ENCODE assay signal across 20 mouse cellular contexts in the genomic region with DNA sequence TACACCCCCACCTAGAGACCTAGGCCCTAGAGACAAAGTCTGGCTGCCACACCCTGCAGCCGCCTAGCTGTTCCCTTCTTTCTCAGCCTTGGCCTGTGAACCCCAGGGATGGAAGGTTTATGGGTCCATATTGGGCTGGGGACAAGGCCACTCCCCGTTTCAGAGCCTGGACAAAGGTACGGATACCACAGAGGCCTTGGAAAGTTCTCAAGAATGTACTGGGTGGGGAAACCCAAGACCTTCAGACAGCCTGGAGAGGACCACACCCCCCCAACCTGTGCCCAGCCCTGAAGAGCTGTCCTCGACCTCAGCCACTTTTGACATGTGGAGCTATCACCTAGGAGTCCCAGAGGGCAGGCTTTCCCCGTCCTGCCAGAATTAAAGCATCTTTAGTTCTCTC. TPM values are rescaled to one million over a fixed set of nuclear protein-coding genes. Genes with fewer than 3 reads are reported as not detected.
DNase-seq lines count a peak whose midpoint lies in the region; ATAC-seq and TF ChIP-seq lines count a peak whose summit lies in the region.
"Had no signal": no experiment of that assay in that cellular context is flagged by ENCODE, and none has a peak within 500 bp of the region (broad histone marks: within the 10 kb centered on the region; RNA-seq: fewer than 3 reads in every experiment).

No protein-coding gene starts in this region.

- H3K4me3 ChIP-seq in forebrain, embryonic 13.5 days, result no peak overlapping the region
- H3K4me3 ChIP-seq in forebrain, embryonic 12.5 days (replicated peaks), result no peak overlapping the region
- H3K4me3 ChIP-seq in lung, postnatal 0 days (ENCODE audit: low read depth, low read length), result no peak overlapping the region
- no peak overlapping the region for H3K4me3 ChIP-seq in lung, adult 2 months (replicated peaks; ENCODE audit: extremely low read depth, low read depth, low read length)
- no peak overlapping the region for H3K4me3 ChIP-seq in intestine, embryonic 15.5 days (replicated peaks)
- H3K4me3 ChIP-seq: embryonic facial prominence, embryonic 13.5 days; forebrain, embryonic 15.5 days had no signal

- TF ChIP-seq EP300 in lung, postnatal 0 days (IDR thresholded peaks at IDR 0.05), result no peak

- H3K27me3 ChIP-seq in forebrain, embryonic 13.5 days, result no peaks in the 10 kb centered on the region
- no peaks in the 10 kb centered on the region for H3K27me3 ChIP-seq in forebrain, embryonic 12.5 days
- no peaks in the 10 kb centered on the region for H3K27me3 ChIP-seq in lung, postnatal 0 days (replicated peaks; ENCODE audit: insufficient read depth, low read length)
- H3K27me3 ChIP-seq in intestine, embryonic 15.5 days (replicated peaks), result no peaks in the 10 kb centered on the region
- H3K27me3 ChIP-seq: embryonic facial prominence, embryonic 13.5 days; forebrain, embryonic 15.5 days; Patski had no signal

- 0 out of 2 replicates have a peak overlapping the region, but pooled peaks have one; percentile 0 for H3K9ac ChIP-seq in forebrain, embryonic 13.5 days
- no peak overlapping the region for H3K9ac ChIP-seq in forebrain, embryonic 12.5 days
- H3K9ac ChIP-seq in lung, postnatal 0 days (replicated peaks; ENCODE audit: low read depth), result no peak overlapping the region
- H3K9ac ChIP-seq in intestine, embryonic 15.5 days, result no peak overlapping the region
- H3K9ac ChIP-seq: embryonic facial prominence, embryonic 13.5 days; forebrain, embryonic 15.5 days; hindbrain, embryonic 14.5 days had no signal

- H3K4me2 ChIP-seq in forebrain, embryonic 13.5 days, result no peak overlapping the region
- no peak overlapping the region for H3K4me2 ChIP-seq in forebrain, embryonic 12.5 days
- no peak overlapping the region for H3K4me2 ChIP-seq in lung, postnatal 0 days (replicated peaks; ENCODE audit: low read depth, low read length)
- H3K4me2 ChIP-seq in intestine, embryonic 15.5 days (replicated peaks), result peak overlapping the region; percentile 17; the same call in 1 of the 2 replicates
- H3K4me2 ChIP-seq: embryonic facial prominence, embryonic 13.5 days; forebrain, embryonic 15.5 days; heart, embryonic 11.5 days; hindbrain, embryonic 14.5 days had no signal

- H3K36me3 ChIP-seq in forebrain, embryonic 13.5 days (ENCODE audit: poor library complexity, severe bottlenecking), result no peaks in the 10 kb centered on the region
- no peaks in the 10 kb centered on the region for H3K36me3 ChIP-seq in forebrain, embryonic 12.5 days (replicated peaks)
- H3K36me3 ChIP-seq in lung, postnatal 0 days (ENCODE audit: insufficient read depth, low read length), result no peaks in the 10 kb centered on the region
- no peaks in the 10 kb centered on the region for H3K36me3 ChIP-seq in intestine, embryonic 15.5 days
- H3K36me3 ChIP-seq: embryonic facial prominence, embryonic 13.5 days; forebrain, embryonic 15.5 days had no signal

- peaks cover 3% of the 10 kb centered on the region; the same call in 1 of the 2 replicates for H3K9me3 ChIP-seq in forebrain, embryonic 13.5 days (replicated peaks)
- H3K9me3 ChIP-seq in forebrain, embryonic 12.5 days, result no peaks in the 10 kb centered on the region
- no peaks in the 10 kb centered on the region for H3K9me3 ChIP-seq in lung, postnatal 0 days (ENCODE audit: low read length)
- H3K9me3 ChIP-seq in intestine, embryonic 15.5 days, result no peaks in the 10 kb centered on the region
- H3K9me3 ChIP-seq: embryonic facial prominence, embryonic 13.5 days; forebrain, embryonic 15.5 days had no signal

- no peak for ATAC-seq in forebrain, embryonic 13.5 days
- ATAC-seq in forebrain, embryonic 12.5 days (ENCODE audit: low FRiP score), result no peak
- no peak for ATAC-seq in lung, postnatal 0 days
- ATAC-seq in intestine, embryonic 15.5 days, result peak; percentile 13
- ATAC-seq: activated CD4-positive, CD25-positive, alpha-beta regulatory T cell, adult 4 months; forebrain, embryonic 15.5 days; Patski had no signal

- 65% methylated on average over 5 of the region's 5 CpGs for WGBS in forebrain, embryonic 13.5 days
- WGBS in forebrain, embryonic 12.5 days, result 71% methylated on average over 5 of the region's 5 CpGs
- 49% methylated on average over 5 of the region's 5 CpGs for WGBS in lung, postnatal 0 days
- 70% methylated on average over 5 of the region's 5 CpGs for WGBS in lung, adult 2 months
- 52% methylated on average over 5 of the region's 5 CpGs for WGBS in intestine, embryonic 15.5 days
- WGBS in large intestine, adult 2 months, result 37% methylated on average over 5 of the region's 5 CpGs

- TF ChIP-seq POLR2A in lung, adult 2 months (IDR thresholded peaks at IDR 0.05; ENCODE audit: borderline replicate concordance, extremely low read depth, low read depth, low read length), result no peak

- no peak for TF ChIP-seq CTCF in lung, postnatal 0 days (IDR thresholded peaks at IDR 0.05)
- TF ChIP-seq CTCF in lung, adult 2 months (IDR thresholded peaks at IDR 0.05; ENCODE audit: insufficient read depth, low read length), result no peak

- DNase-seq in lung, postnatal 0 days (ENCODE audit: low spot score), result peak; percentile 52
- DNase-seq in lung, adult 2 months, result no peak
- DNase-seq in large intestine, adult 2 months (ENCODE audit: low read depth, low spot score), result peak; percentile 86
- DNase-seq in heart, adult 11 months, result no peak
- DNase-seq: adrenal gland, adult 2 months; adrenal gland, postnatal 25 days; cerebellum, adult 8-10 months; cerebellum, postnatal 36 days; gastrocnemius, postnatal 36 days; heart, adult 18-20 months; kidney, adult 2 months had no signal

- peaks cover 11% of the 10 kb centered on the region for H3K4me1 ChIP-seq in forebrain, embryonic 13.5 days
- peaks cover 11% of the 10 kb centered on the region for H3K4me1 ChIP-seq in forebrain, embryonic 12.5 days
- peaks cover 7% of the 10 kb centered on the region for H3K4me1 ChIP-seq in lung, postnatal 0 days (ENCODE audit: insufficient read depth, low read depth, low read length)
- peaks cover 11% of the 10 kb centered on the region for H3K4me1 ChIP-seq in lung, adult 2 months (ENCODE audit: control insufficient read depth, insufficient read depth, low read length)
- peaks cover 15% of the 10 kb centered on the region for H3K4me1 ChIP-seq in intestine, embryonic 15.5 days (replicated peaks)

- no peak overlapping the region for H3K27ac ChIP-seq in forebrain, embryonic 13.5 days
- no peak overlapping the region for H3K27ac ChIP-seq in forebrain, embryonic 12.5 days
- no peak overlapping the region; the same call in 1 of the 2 replicates for H3K27ac ChIP-seq in lung, postnatal 0 days (ENCODE audit: low read length)
- H3K27ac ChIP-seq in intestine, embryonic 15.5 days, result peak overlapping the region; percentile 77
- H3K27ac ChIP-seq: embryonic facial prominence, embryonic 13.5 days; forebrain, embryonic 15.5 days; hindbrain, embryonic 14.5 days had no signal

RNA-seq across cellular contexts. Expression of a gene that starts 4.0 kb away (rescaled TPM):
- 79.0 and 84.3 TPM in 2 replicates for polyA plus RNA-seq in forebrain, embryonic 13.5 days (2015; fragmentation: Nextera tagmentation; extraction: Ambion mirVana)
- polyA plus RNA-seq in forebrain, embryonic 12.5 days (2016; fragmentation: Nextera tagmentation; extraction: Ambion mirVana), result 74.8 and 75.9 TPM in 2 replicates
- 62.5 and 63.2 TPM in 2 replicates for polyA plus RNA-seq in lung, postnatal 0 days (2015; fragmentation: Nextera tagmentation; extraction: Ambion mirVana)
- polyA plus RNA-seq in lung, adult 2 months (2012; rRNA removed), result 114 and 117 TPM in 2 replicates
- polyA plus RNA-seq in intestine, embryonic 15.5 days (2015; fragmentation: Nextera tagmentation; extraction: Ambion mirVana), result 245 and 269 TPM in 2 replicates
- 402 and 684 TPM in 2 replicates for polyA plus RNA-seq in large intestine, adult 2 months (2012; rRNA removed)

RNA-seq across cellular contexts. Expression of a gene that starts 10.3 kb away (rescaled TPM):
- polyA plus RNA-seq in forebrain, embryonic 13.5 days (2015; fragmentation: Nextera tagmentation; extraction: Ambion mirVana), result 430 and 502 TPM in 2 replicates
- 520 TPM in 2 replicates for polyA plus RNA-seq in forebrain, embryonic 12.5 days (2016; fragmentation: Nextera tagmentation; extraction: Ambion mirVana)
- polyA plus RNA-seq in lung, postnatal 0 days (2015; fragmentation: Nextera tagmentation; extraction: Ambion mirVana), result 467 and 473 TPM in 2 replicates
- 1,275 and 1,423 TPM in 2 replicates for polyA plus RNA-seq in lung, adult 2 months (2012; rRNA removed)
- 743 and 808 TPM in 2 replicates for polyA plus RNA-seq in intestine, embryonic 15.5 days (2015; fragmentation: Nextera tagmentation; extraction: Ambion mirVana)
- polyA plus RNA-seq in large intestine, adult 2 months (2012; rRNA removed), result 1,252 and 1,560 TPM in 2 replicates

RNA-seq across cellular contexts. Expression of a gene that starts 24.9 kb away (rescaled TPM):
- 0.48 and 0.57 TPM in 2 replicates for polyA plus RNA-seq in forebrain, embryonic 13.5 days (2015; fragmentation: Nextera tagmentation; extraction: Ambion mirVana)
- polyA plus RNA-seq in forebrain, embryonic 12.5 days (2016; fragmentation: Nextera tagmentation; extraction: Ambion mirVana), result 0.49 and 0.92 TPM in 2 replicates
- 4.2 and 4.6 TPM in 2 replicates for polyA plus RNA-seq in lung, postnatal 0 days (2015; fragmentation: Nextera tagmentation; extraction: Ambion mirVana)
- 8.5 and 9.5 TPM in 2 replicates for polyA plus RNA-seq in lung, adult 2 months (2012; rRNA removed)
- polyA plus RNA-seq in intestine, embryonic 15.5 days (2015; fragmentation: Nextera tagmentation; extraction: Ambion mirVana), result 0.92 and 0.97 TPM in 2 replicates
- 1.6 and 2.3 TPM in 2 replicates for polyA plus RNA-seq in large intestine, adult 2 months (2012; rRNA removed)
- polyA plus RNA-seq: Patski had no signal

RNA-seq across cellular contexts. Expression of a gene that starts 25.4 kb away (rescaled TPM):
- 15.1 and 17.7 TPM in 2 replicates for polyA plus RNA-seq in forebrain, embryonic 13.5 days (2015; fragmentation: Nextera tagmentation; extraction: Ambion mirVana)
- 14.3 and 16.5 TPM in 2 replicates for polyA plus RNA-seq in forebrain, embryonic 12.5 days (2016; fragmentation: Nextera tagmentation; extraction: Ambion mirVana)
- 29.9 and 37.0 TPM in 2 replicates for polyA plus RNA-seq in lung, postnatal 0 days (2015; fragmentation: Nextera tagmentation; extraction: Ambion mirVana)
- 164 and 218 TPM in 2 replicates for polyA plus RNA-seq in lung, adult 2 months (2012; rRNA removed)
- 14.5 and 17.8 TPM in 2 replicates for polyA plus RNA-seq in intestine, embryonic 15.5 days (2015; fragmentation: Nextera tagmentation; extraction: Ambion mirVana)
- polyA plus RNA-seq in large intestine, adult 2 months (2012; rRNA removed), result 11.3 and 13.5 TPM in 2 replicates

RNA-seq across cellular contexts. Expression of a gene that starts 49.0 kb away (rescaled TPM):
- polyA plus RNA-seq in forebrain, embryonic 13.5 days (2015; fragmentation: Nextera tagmentation; extraction: Ambion mirVana), result 0.52 and 0.53 TPM in 2 replicates
- 0.21 and 0.49 TPM in 2 replicates for polyA plus RNA-seq in forebrain, embryonic 12.5 days (2016; fragmentation: Nextera tagmentation; extraction: Ambion mirVana)
- 19.0 and 19.3 TPM in 2 replicates for polyA plus RNA-seq in lung, postnatal 0 days (2015; fragmentation: Nextera tagmentation; extraction: Ambion mirVana)
- 40.3 and 47.5 TPM in 2 replicates for polyA plus RNA-seq in lung, adult 2 months (2012; rRNA removed)
- 1.0 and 1.1 TPM in 2 replicates for polyA plus RNA-seq in intestine, embryonic 15.5 days (2015; fragmentation: Nextera tagmentation; extraction: Ambion mirVana)
- 4.4 and 4.8 TPM in 2 replicates for polyA plus RNA-seq in large intestine, adult 2 months (2012; rRNA removed)

Comparison
In these comparisons a context has a peak if more than half of its experiments do, and no peak if none do; other contexts are left out.
1. DNase-seq: peak in lung, postnatal 0 days (single experiment) and large intestine, adult 2 months (single experiment); none in lung, adult 2 months (single experiment) and heart, adult 11 months (single experiment).